Mouse (Mus musculus): ENCODE results near the gene Ap4e1.

DNA sequence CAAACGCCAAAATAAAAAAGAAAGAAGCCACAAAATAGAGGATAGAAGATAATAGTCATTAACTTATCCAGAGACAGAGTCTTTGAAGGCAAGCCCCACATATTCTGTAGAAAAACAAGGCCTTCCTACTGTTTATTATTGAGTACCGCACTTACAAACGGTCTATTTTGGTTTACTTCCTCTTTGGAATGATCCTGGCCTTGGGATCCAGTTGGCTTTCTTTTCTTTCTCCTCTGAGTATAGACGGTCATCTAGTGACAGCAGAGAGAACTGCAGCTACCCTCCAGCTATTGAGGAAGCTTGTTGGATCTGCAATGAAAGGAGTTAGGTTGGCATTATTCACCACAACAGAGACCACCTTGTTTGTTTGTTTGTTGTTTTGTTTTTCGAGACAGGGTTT is 11.8 kb upstream of the Ap4e1 start:
- TF ChIP-seq CTCF (IDR thresholded peaks at IDR 0.05; ENCODE audit: low read depth, low read length) (peak; percentile 20), EP300 (IDR thresholded peaks at IDR 0.05; ENCODE audit: insufficient read depth, low read depth, low read length) (no peak)

Data from ES-Bruce4 (cell line).